Mouse (Mus musculus) gastrocnemius, postnatal 25 days (tissue): Measurements from ENCODE around the gene Malrd1. TPM values are rescaled to one million over a fixed set of nuclear protein-coding genes. Genes with fewer than 3 reads are reported as not detected.
A peak's percentile ranks its signal among the peaks of the same experiment; 100 is the strongest.
"Not testable (repeated sequence)": the region's sequence is repeated elsewhere in the genome, so short reads cannot be mapped to it uniquely, and the experiment has no call there.

Source experiments
- DNase-seq: peaks from one replicate; pipeline ENCODE4 v3.0.0; 2022
- long read RNA-seq, 2 experiments: library from polyadenylated mRNA; stranded (forward); transcript quantifications; one replicate each; pipeline ENCODE4 v2.0.0; 2021
- total RNA-seq, 2 experiments: library from RNA; stranded (reverse); gene quantifications; 1 replicate in 1 of 2; 2 replicates in 1 of 2; pipeline ENCODE4 v1.2.3; 2021

Malrd1 gene
- not detected for total RNA-seq
- long read RNA-seq, experiment 1: 0 reads
- long read RNA-seq, experiment 2: 0 reads

DNA sequence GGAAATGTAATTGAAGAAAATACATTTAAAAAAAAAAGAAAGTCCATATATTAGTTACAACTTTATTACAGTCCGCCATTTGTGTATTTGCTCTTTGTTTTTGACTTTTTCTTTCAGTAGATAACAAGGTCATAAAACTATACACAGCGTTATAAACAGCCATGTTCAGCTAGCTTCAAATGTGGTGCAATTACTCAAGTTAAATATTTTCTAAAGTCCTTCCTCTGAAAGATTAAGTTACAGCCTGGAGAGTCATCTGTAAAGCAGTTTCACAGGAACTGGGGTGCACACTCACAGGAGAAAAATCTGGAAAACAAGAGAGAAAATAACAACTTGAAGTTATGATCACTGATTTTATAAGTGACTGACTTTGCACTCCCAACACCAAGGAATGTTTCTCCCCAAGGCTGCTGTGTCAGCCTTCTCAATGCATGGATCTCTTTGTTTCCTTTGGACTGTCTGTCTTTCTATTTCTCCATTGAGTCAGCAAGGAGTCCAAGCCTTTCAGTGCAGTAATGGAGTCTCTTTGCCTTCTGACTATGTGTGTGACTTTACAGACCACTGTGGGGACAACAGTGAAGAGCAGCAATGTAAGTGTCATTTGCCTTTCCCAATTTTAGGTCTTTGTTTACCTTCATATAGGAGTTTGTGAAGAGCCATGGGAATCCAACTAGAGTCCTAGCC is at the start of gene Malrd1:
Gene Malrd1 (plus strand): TSS at position 239 of the 684 bp plus-strand sequence.
- DNase-seq: no peak

DNA sequence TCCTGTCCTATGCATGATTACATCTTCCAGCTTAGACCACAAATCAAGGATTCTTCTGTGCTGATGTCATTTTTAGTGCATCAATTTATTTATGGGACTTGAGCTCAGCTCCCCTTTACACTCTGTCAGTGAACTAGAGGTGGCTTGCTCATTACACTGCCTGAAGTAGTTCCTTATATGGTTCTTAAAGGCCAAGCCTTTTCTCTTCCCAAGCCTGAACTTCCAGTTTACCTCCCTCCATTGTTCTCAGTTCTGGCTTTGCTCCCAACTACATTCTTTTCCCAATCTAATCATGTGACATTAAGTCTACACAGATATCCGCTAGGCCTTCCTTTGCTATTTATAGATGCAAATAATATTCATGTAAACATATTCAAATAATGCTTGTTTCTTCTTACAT is 12.4 kb downstream of the Malrd1 start:
- no peak for DNase-seq

DNA sequence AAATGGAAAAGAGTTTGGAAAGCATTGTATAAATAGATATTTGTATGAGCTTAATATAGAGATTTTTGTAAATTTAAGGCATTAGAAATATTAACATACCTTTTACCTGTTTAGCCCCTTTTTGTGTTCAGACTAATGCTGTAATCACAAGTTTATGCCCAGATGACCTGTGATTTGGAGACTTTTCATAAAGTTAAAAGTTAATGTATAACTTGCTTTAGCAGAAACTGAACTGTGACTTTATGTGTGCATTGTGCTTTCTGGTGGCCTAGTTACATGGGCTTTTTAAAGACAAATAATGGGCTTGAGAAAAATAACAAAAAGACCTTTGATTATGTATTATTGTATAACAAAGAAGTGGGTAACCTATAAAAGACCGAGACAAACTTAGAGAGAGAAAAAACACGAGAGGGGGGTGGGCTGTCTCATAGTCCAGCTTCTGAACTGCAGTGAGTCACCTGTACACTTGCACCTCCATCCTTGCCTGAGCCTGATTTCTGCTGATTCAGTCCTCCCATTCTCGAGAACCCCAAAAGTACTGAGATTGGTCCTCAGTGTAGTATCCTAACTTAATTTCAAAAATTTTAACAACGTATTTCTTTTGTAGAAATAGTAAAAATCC is 87.2 kb downstream of the Malrd1 start:
- DNase-seq: no peak

DNA sequence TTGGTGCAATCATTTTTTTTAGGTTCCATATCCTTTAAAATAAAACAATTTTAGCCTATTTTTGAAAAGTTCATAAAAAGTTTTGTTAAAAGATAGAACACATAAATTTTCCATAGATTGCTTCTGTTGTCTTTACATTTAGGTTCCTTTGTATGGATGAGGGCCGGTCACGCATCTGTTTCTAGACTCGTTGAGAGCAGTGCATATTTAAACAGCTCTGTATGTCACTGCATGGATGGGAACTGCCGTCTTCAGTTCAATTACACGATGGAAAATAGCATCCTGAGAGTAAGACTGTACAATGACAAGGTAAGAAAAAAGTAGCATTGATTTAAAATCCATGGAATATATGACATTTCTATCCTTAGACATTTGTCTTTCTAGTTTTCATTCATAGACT is 87.7 kb downstream of the Malrd1 start:
- DNase-seq: no peak

DNA sequence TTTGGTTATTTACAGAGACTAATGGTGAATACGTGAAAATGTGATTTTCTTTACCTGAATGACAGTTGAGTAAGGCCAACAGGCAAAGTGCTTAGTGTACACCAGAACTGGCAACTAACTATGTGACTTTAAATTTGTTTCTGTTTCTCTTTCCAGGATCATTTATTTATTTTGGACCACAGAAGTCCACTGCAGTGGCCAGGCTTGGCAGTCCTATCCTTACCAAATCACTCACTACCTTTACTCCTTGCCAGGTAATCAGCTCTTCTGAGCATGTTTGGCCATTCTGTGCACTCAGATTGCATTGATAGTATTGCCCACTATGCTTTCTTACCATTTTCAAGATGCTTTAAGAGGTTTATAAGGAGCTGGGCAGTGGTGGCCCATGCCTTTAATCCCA is 109.5 kb downstream of the Malrd1 start:
- DNase-seq: no peak

DNA sequence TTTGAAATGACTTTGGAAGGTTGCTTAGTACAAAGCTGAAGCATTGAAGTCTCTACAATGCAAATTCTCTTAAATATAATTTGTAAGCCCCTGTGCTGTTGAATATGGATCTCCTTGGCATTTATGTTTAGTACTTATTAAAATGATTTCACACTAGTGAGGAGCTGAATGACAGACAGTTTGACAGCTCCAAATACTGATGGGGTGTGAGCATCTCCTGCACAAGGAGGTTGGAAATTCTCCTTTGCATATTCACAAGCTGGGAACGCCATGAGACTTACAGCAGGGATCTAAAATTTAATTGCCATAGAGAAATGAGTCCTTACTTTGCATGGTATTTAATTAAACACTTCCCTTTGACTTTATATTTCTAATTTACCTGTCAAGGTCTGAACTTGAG is 117.6 kb downstream of the Malrd1 start:
- DNase-seq: no peak

DNA sequence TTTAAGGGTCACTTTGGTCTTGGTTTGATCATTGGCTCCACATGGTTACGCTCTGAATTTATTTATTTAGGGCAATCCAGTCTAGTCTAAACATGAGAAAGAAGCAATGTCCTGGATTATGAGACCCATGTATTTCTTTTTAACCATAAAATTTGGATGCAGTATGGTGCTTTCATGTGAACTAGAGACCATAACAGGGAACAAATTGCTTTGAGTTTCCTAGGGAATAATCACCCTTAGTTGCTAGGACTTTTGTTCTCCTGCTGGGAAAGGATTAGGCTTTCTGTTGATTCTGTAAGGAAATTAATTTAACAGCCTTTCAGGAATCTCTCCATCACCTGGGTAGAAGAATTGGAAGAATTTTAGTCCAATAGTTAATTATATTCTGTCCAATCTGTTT is 130.1 kb downstream of the Malrd1 start:
- DNase-seq: no peak

DNA sequence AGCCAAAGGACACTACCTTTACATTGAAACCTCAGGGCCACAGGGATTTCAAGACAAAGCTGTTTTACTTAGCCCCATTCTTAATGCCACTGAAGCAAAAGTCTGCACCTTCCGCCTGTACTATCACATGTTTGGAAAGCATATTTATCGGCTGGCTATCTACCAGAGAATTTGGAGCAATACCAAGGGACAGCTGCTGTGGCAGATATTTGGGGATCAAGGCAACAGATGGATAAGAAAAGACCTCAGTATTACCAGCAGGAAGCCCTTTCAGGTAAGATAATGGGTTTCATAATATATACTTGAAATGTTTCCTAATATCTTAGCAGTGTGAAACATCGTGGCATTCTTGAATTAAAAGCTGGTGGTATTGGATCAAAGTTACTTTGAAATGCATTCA is 176.7 kb downstream of the Malrd1 start:
- no peak for DNase-seq

DNA sequence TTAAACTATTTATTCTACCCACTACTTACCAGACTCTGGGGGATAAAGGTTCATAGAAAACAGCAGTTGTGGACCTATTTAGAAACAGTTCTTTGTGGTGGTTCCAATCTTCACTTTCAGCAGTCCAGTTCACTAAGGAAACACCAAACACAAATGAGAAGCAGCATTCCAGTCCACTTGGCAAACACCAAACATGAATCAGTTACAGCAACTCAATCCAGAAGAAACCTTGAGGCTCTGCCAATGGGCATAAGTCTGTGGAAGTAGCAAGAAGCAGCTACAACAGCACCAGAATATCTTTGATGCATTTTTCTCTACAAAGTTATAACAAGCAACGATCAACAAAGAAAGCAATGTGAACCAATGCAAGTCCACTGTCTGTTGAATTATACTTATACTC is 214.7 kb downstream of the Malrd1 start:
- no peak for DNase-seq

DNA sequence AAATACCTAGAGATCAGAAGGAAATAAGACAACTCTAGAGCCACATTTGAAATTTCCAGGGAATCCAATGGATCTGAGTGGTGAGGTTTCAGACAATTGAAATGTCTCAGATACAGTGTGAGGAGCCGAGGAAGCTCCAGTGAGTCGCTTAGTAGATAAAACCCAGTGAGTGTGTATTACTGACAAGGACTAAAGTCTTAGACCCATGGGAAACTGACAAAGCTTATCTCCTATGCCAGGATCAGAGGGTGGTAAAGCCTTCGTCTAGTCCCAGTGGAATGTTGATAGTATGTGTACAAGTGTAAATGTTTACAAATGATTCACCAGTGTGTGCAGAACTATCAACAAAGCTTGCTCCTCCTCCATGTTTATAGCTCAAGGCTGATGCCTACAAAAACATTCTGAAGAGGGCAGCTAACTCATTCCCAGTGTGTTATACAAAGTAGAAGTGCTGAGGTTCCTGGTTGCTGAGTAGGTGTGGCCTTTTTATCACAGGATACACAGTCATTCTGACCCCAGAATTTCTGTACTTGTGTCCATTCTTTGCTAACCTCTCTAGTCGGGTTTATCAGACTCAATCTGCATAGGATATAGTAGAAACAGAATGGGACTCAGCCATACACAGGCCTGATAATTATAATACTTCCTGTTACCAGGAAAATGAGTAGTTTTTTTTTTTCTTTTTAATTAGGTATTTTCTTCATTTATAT is 218.9 kb downstream of the Malrd1 start:
- DNase-seq: no peak

DNA sequence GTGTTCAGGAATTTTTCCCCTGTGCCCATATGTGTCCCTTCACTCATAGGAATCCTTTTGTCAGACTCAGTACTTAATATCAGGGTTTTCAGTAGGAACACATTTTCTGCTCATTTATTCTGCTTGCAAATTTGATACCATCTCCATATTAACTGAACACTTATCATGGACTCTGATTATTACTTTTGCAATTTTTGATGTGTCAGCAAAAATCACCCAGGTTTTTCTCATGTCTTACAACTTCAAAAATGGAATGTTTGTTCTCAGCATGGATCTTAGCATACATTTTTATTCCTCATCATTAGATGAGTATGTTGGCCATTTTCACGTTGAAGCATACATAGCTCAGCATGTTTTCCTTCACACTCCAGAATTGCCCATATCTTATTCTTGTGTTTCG is 258.5 kb downstream of the Malrd1 start:
- DNase-seq: no peak

DNA sequence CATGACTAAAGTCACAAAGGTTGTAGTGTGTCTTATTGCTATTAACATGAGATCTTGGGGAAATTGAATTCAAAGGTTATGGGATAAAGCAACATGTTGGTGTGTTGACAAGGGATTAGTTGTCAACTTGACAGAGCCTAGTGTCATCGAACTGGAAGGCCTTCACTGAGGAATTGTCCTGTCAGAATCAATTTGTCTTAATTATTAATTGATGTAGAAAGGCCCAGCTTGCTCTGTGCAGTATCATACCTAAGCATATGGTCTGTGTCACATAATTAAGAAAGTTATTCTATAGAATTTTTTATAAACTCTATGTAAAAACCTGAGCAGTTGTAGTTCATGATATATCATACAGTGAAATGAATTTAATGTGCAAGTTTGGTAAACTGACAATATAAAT is 289.4 kb downstream of the Malrd1 start:
- DNase-seq: no peak

DNA sequence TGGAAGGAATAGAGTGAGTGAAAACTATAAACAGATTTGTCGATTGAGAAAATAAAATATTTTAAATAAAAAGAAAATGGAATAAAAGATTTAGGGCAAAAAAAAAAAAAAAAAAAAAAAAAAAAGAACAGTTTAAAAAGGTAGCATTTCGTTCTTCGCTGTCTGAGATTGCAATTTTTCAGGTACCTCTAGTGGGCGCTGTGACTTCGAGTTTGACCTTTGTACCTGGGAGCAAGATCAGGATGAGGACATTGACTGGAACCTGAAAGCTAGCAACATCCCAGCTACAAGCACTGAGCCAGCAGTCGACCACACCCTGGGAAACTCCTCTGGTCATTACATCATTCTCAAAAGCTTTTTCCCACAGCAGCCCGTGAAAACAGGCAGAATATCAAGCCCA is 343.1 kb downstream of the Malrd1 start:
- peak; percentile 4 for DNase-seq

DNA sequence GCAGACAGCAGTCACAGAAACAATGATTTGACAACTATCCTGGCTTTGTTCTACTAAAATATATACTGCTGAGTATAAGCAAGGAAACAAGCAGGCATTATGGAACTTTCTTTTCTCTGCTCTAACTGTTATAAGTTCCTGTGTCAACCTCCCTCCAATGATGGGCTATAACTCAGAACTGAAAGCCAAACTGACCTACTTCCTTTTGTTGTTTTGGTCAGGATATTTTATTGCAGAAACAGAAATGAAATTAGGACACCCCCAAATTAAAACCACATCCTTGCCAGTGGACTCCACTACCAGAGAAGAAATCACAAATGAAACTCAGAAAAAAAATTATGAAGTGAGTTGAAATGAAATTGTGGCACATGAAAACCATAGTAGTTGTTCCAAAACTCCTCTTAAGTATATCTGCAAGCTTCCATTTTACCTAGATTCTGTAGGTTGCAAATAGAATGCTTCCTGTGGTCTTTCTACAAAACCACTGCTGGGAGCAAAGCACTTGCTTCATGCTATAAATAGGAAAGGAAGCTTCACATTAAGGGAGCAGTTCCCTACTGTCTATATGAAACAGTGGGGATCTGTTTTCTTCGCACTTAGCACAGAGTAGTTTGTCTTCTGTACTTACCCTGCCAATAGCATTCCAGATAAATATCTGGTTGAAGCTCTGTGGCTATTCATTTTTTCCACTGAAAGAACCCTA is 367.3 kb downstream of the Malrd1 start:
- no peak for DNase-seq

DNA sequence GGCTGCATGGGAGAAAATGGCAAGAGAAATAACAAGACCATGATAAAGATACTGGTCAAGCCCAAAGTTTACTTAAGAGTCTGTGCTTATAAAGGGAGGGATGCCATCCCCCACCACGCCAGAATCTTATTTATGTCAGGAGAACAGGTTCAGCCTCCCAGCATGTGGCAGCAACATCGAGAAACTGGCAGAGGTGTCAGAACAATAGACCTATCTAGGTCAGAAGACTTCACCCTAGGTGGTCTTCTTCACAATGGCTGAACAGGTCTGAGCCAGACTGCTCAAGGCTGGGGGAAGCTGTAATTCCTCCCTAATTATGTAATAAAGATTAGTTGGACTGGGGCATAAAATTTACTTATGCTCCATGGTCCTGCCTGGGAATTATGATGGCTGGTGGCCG is 399.2 kb downstream of the Malrd1 start:
- DNase-seq: no peak

DNA sequence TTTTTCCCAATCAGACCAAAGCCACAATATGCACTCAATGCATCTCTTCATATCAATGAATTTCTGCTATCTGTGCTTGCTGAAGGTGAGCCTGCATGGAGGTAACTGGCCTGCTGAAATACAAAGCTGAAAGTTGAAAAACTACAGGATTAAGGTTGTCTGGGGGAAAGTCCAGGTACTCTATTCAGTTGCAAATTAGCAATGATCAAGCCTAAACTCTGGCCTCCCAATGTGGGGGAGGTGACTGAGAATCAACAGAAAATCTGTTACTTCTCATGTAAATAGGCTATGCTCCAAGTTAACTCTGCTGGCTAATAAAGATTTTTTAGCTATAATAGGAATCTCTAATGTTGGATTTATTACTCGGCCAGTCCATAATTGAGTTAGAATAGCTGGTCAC is 399.8 kb downstream of the Malrd1 start:
- DNase-seq: no peak

DNA sequence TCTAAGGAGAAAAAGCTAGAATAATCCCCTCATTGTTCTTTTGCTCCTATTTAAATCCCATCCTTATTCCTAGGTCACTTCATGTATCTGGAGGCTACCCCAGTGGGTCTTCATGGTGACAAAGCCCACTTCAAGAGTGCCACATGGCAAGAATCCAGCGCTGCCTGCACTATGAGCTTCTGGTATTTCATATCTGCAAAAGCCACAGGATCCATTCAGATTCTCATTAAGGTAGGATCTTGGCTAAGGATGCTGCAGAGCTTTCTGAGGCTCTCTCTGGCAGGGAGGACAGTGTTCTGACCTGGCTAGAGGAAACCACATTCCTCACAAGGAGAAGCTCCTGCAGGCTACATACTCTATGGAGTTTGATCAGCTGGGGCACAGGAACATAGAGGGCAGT is 405.2 kb downstream of the Malrd1 start:
- no peak for DNase-seq

DNA sequence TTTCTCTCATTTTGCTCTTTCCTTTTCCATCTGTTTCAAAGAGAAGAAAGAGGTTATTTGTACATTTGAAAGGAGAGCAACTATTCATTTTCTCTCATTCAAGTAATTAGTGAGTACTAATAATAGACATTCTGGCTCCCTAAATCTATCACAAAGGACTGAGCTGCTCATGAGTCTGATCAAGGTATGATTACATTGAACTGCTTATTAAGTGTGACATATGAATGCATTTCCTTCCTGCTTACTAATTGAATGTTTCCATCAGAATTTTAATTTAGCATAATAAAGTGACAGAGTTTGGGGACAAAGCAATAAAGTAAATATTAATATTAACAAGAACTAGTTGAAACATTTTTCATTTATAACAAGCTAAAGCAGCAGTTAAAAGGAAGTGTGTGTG is 405.6 kb downstream of the Malrd1 start:
- DNase-seq: no peak

DNA sequence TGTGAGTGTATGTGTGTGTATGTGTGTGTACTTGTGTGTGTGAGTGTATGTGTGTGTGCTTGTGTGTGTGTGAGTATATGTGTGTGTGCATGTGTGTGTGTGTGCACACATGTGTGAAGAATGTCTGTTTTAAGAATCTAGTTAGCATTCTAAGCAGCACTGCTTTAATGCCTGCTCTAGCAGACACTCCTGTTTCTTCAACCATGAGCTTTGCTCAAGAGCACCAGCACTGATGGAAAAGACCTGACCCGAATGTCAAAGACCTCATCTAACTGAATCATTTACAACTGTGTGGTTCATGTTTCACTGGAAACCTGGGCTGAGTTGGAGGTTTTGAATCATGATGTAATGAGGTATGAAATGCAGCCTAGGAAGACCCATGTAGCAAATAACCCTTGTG is 406.1 kb downstream of the Malrd1 start:
- DNase-seq: no peak

DNA sequence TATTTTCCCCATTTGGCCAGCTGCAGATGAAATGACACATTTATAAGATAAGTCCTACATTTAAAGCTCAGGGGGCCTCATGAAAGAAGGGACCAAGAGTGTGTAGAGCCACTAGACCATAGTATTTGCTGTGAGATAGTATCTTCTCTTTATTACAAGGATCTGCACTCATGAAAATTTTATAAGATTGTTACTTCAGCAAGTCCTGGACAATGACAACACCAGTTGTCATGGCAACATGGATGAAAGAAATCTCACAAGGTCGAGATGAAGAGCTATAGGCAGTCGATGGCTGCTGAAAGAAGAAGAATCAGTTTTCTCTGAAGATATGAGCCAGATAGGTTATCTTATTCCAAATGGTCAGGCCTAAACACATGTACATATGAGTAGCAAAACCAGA is 476.6 kb downstream of the Malrd1 start:
- no peak for DNase-seq

DNA sequence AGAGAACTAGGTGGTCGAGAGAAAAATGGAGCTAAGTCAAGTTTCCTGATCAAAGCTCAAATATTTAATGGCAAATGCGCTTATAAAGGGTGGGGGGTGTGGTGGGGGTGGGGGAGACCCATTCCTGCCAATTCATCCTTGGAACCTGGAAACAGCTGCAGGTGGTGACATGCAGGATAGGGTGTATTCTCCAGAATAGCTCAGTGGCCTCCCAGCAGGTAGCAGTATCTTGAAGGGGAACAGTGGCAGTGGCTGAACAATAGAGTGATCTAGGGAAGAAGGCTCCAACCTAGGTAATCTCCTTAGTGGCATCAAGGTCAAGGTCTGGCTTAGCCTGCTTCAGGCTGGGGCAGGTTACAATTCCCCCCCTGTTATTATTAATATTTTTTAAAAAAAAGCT is 490.8 kb downstream of the Malrd1 start:
- not testable (repeated sequence) for DNase-seq

DNA sequence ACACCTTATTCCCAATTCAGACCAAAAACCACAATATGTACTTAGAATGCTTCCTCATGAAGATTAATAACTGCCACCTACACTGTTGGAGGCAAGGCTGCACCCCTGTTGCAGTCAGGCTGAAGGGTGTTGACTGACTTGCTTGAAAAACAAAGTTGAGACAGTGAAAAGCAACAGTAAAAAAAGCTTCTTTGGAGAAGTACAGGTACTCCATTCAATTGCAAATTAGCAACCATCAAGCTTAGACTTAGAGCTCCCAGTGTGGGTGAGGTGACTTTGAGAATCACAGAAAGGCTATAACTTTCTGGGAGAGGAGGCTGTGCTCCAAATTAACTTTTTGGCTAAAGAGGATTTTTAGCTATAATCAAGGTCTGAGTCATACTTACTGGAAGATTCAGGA is 491.4 kb downstream of the Malrd1 start:
- DNase-seq: not testable (repeated sequence)

DNA sequence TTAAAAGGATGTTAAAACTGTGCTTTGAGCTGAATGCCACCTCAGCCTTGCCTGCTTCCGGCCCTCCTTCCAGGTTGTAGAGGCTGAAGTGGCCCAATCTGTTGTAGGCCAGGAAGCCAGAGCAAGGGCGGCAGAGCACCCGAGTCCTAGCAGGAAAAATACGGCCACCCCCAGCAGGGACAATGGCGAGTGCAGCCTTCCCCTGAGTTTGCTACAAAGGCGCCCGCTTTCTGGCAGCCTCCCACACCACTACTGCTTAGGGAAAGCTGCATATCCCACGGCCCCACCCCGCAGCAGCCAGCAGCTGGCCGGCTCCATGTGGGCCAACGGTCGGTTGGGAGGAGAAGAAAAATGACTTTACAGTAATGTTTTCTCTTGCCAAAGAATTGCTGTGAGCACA is 503.5 kb downstream of the Malrd1 start:
- DNase-seq: no peak
